Comparison of ENCODE assay signal across 9 mouse cellular contexts in genomic region chr5:24530042-24530689, GRCm38 (mm10). TPM values are rescaled to one million over a fixed set of nuclear protein-coding genes. Genes with fewer than 3 reads are reported as not detected.
DNase-seq lines count a peak whose midpoint lies in the region; ATAC-seq and TF ChIP-seq lines count a peak whose summit lies in the region.
"Had no signal": no experiment of that assay in that cellular context is flagged by ENCODE, and none has a peak within 500 bp of the region (broad histone marks: within the 10 kb centered on the region; RNA-seq: fewer than 3 reads in every experiment).

No protein-coding gene starts in this region.

- H3K4me2 ChIP-seq in forebrain, embryonic 15.5 days (replicated peaks), result no peak overlapping the region
- H3K4me2 ChIP-seq in liver, postnatal 0 days (ENCODE audit: low read depth, low read length), result no peak overlapping the region

- ATAC-seq in cerebellum, adult (ENCODE audit: insufficient number of reproducible peaks, low FRiP score, low TSS enrichment), result peak; percentile 74
- peak; percentile 66 for ATAC-seq in forebrain, embryonic 15.5 days (replicated peaks)
- peak; percentile 86 for ATAC-seq in liver, postnatal 0 days
- ATAC-seq in neutrophil, adult 5-6 weeks (ENCODE audit: extremely low read depth, insufficient number of reproducible peaks, low FRiP score, poor library complexity, severe bottlenecking), result peak; percentile 97

- H3K4me1 ChIP-seq in ES-E14 (ENCODE audit: control insufficient read depth in 2 of 2, insufficient read depth in 2 of 2, low read length in 2 of 2, poor library complexity in 1 of 2), result peaks cover 0 to 17% of the 10 kb centered on the region in 2 experiments; a peak in 2 of 4 replicates
- peaks cover 14% of the 10 kb centered on the region for H3K4me1 ChIP-seq in forebrain, embryonic 15.5 days
- H3K4me1 ChIP-seq in liver, postnatal 0 days (ENCODE audit: insufficient read depth), result peaks cover 10% of the 10 kb centered on the region

- peaks cover 45% of the 10 kb centered on the region for H3K27me3 ChIP-seq in forebrain, embryonic 15.5 days
- peaks cover 65% of the 10 kb centered on the region for H3K27me3 ChIP-seq in liver, postnatal 0 days (ENCODE audit: insufficient read depth, low read length)

- no peak overlapping the region for H3K9ac ChIP-seq in ES-E14 (ENCODE audit: insufficient read depth, low read depth, low read length, poor library complexity, severe bottlenecking)
- H3K9ac ChIP-seq in forebrain, embryonic 15.5 days (replicated peaks), result no peak overlapping the region
- no peak overlapping the region for H3K9ac ChIP-seq in liver, postnatal 0 days (replicated peaks)

- no peaks in the 10 kb centered on the region for H3K36me3 ChIP-seq in ES-E14 (ENCODE audit: control insufficient read depth, insufficient read depth, low read length, poor library complexity, severe bottlenecking)
- no peaks in the 10 kb centered on the region for H3K36me3 ChIP-seq in forebrain, embryonic 15.5 days
- H3K36me3 ChIP-seq in liver, postnatal 0 days (replicated peaks; ENCODE audit: insufficient read depth, low read length), result no peaks in the 10 kb centered on the region

- DNase-seq in ES-E14 (ENCODE audit: low read depth, low spot score), result peak; percentile 88
- peak; percentile 95 for DNase-seq in heart, postnatal 36 days
- peak; percentile 94 for DNase-seq in layer of hippocampus, adult 11-12 months (ENCODE audit: low spot score)
- peak; percentile 91 for DNase-seq in liver, postnatal 0 days
- peak; percentile 96 for DNase-seq in testis, postnatal 10 days (ENCODE audit: low spot score)

- H3K27ac ChIP-seq in ES-E14 (ENCODE audit: insufficient read depth, low read depth, low read length, poor library complexity, severe bottlenecking), result no peak overlapping the region
- no peak overlapping the region for H3K27ac ChIP-seq in forebrain, embryonic 15.5 days (replicated peaks)
- no peak overlapping the region for H3K27ac ChIP-seq in liver, postnatal 0 days (ENCODE audit: low read depth)

- TF ChIP-seq EP300 in liver, postnatal 0 days (IDR thresholded peaks at IDR 0.05; ENCODE audit: low read depth), result no peak

- TF ChIP-seq CTCF in liver, postnatal 0 days (IDR thresholded peaks at IDR 0.05; ENCODE audit: low read depth), result peak; percentile 100

- H3K4me3 ChIP-seq in ES-E14 (ENCODE audit: insufficient read depth in 1 of 2, low read depth in 1 of 2, low read length in 2 of 2, poor library complexity in 1 of 2, severe bottlenecking in 1 of 2), result no peak overlapping the region
- H3K4me3 ChIP-seq in forebrain, embryonic 15.5 days, result no peak overlapping the region
- H3K4me3 ChIP-seq in liver, postnatal 0 days (ENCODE audit: low read depth, low read length), result no peak overlapping the region
- H3K4me3 ChIP-seq: megakaryocyte, embryonic 14.5 days had no signal

- intact Hi-C loops in heart, postnatal 36 days (cut with DNase I), result loop anchor here (2.0 to 5.0 kb wide), 2 partner anchors 67 to 122 kb away; no protein-coding TSS in a partner anchor

- H3K9me3 ChIP-seq in ES-E14 (ENCODE audit: control insufficient read depth, insufficient read depth, low read depth, low read length), result no peaks in the 10 kb centered on the region
- H3K9me3 ChIP-seq in forebrain, embryonic 15.5 days, result no peaks in the 10 kb centered on the region
- no peaks in the 10 kb centered on the region for H3K9me3 ChIP-seq in liver, postnatal 0 days (ENCODE audit: low read length)
- H3K9me3 ChIP-seq: megakaryocyte, embryonic 14.5 days had no signal

- 24% methylated on average over 24 of the region's 24 CpGs for WGBS in forebrain, embryonic 15.5 days
- WGBS in liver, postnatal 0 days (ENCODE audit: insufficient replicate concordance), result 18% methylated on average over 24 of the region's 24 CpGs

- in situ Hi-C loops in ES-E14 (cut with MboI; ENCODE audit: low sequenced_read_pairs in 2 of 2, unreplicated experiment in 2 of 2), result no loop called here

TF ChIP-seq in ES-E14, 5 proteins besides CTCF, POLR2A, EP300 and RAD21:
- no peak for TF ChIP-seq MAFK (IDR thresholded peaks at IDR 0.05; ENCODE audit: insufficient read depth, low read depth, low read length)

RNA-seq across cellular contexts. Expression of gene Gbx1, which starts 3.2 kb away (rescaled TPM):
- total RNA-seq in ES-E14 (2012; rRNA removed), result 0.40 and 0.69 TPM in 2 replicates
- 1.2 and 2.3 TPM in 2 replicates for polyA plus RNA-seq in forebrain, embryonic 15.5 days (2015; fragmentation: Nextera tagmentation; extraction: Ambion mirVana)
- not detected for total RNA-seq in heart, postnatal 36 days (2021)
- not detected in 2 replicates for polyA plus RNA-seq in liver, postnatal 0 days (2015; fragmentation: Nextera tagmentation; extraction: Ambion mirVana)
- total RNA-seq in neutrophil, adult 5-6 weeks (2017), result not detected in 2 replicates

RNA-seq across cellular contexts. Expression of gene Asb10, which starts 10.6 kb away (rescaled TPM):
- 0.18 and 0.53 TPM in 2 replicates for total RNA-seq in ES-E14 (2012; rRNA removed)
- polyA plus RNA-seq in forebrain, embryonic 15.5 days (2015; fragmentation: Nextera tagmentation; extraction: Ambion mirVana), result 0.11 and 0.42 TPM in 2 replicates
- total RNA-seq in heart, postnatal 36 days (2021), result 10 to 100 TPM; 73.0 to 82.3 TPM
- polyA plus RNA-seq in liver, postnatal 0 days (2015; fragmentation: Nextera tagmentation; extraction: Ambion mirVana), result 0.06 and 0.14 TPM in 2 replicates
- not detected in 2 replicates for total RNA-seq in neutrophil, adult 5-6 weeks (2017)

RNA-seq across cellular contexts. Expression of gene 4931409K22Rik, which starts 26.4 kb away (rescaled TPM):
- total RNA-seq in ES-E14 (2012; rRNA removed), result 0.13 and 0.21 TPM in 2 replicates
- 0.42 and 0.56 TPM in 2 replicates for polyA plus RNA-seq in forebrain, embryonic 15.5 days (2015; fragmentation: Nextera tagmentation; extraction: Ambion mirVana)
- total RNA-seq in heart, postnatal 36 days (2021), result not detected
- polyA plus RNA-seq in liver, postnatal 0 days (2015; fragmentation: Nextera tagmentation; extraction: Ambion mirVana), result not detected in 2 replicates
- not detected in 2 replicates for total RNA-seq in neutrophil, adult 5-6 weeks (2017)

RNA-seq across cellular contexts. Expression of gene Abcf2, which starts 47.1 kb away (rescaled TPM):
- 139 and 171 TPM in 2 replicates for total RNA-seq in ES-E14 (2012; rRNA removed)
- polyA plus RNA-seq in forebrain, embryonic 15.5 days (2015; fragmentation: Nextera tagmentation; extraction: Ambion mirVana), result 101 and 106 TPM in 2 replicates
- 10 to 100 TPM; 55.3 to 56.0 TPM for total RNA-seq in heart, postnatal 36 days (2021)
- 24.9 and 26.4 TPM in 2 replicates for polyA plus RNA-seq in liver, postnatal 0 days (2015; fragmentation: Nextera tagmentation; extraction: Ambion mirVana)
- 40.0 and 40.4 TPM in 2 replicates for total RNA-seq in neutrophil, adult 5-6 weeks (2017)

RNA-seq across cellular contexts. Expression of gene Chpf2, which starts 56.4 kb away (rescaled TPM):
- 23.0 and 23.7 TPM in 2 replicates for total RNA-seq in ES-E14 (2012; rRNA removed)
- 19.7 and 21.1 TPM in 2 replicates for polyA plus RNA-seq in forebrain, embryonic 15.5 days (2015; fragmentation: Nextera tagmentation; extraction: Ambion mirVana)
- 10 to 100 TPM; 10.8 to 11.6 TPM for total RNA-seq in heart, postnatal 36 days (2021)
- 13.8 and 15.9 TPM in 2 replicates for polyA plus RNA-seq in liver, postnatal 0 days (2015; fragmentation: Nextera tagmentation; extraction: Ambion mirVana)
- total RNA-seq in neutrophil, adult 5-6 weeks (2017), result 28.4 and 37.9 TPM in 2 replicates

Comparison
In these comparisons a context has a peak if more than half of its experiments do, and no peak if none do; other contexts are left out.
1. RNA of gene Asb10, which starts 10.6 kb away (total RNA-seq): 73.0 to 82.3 TPM in heart, postnatal 36 days; 0.18 to 0.53 TPM in ES-E14 and not detected in neutrophil, adult 5-6 weeks; every median in the first group is over 10 times any median in the second.
2. Peak in every context shown above with its lines, with median percentiles within 50 percentile points of each other: DNase-seq and ATAC-seq.